Mouse (Mus musculus) bone marrow, adult 2 months (tissue): ENCODE measurements around the gene Dner.

Source experiments
- CTCF ChIP-seq: fragments of 200-500 bp; IDR thresholded peaks from 2 replicates; pipeline ENCODE4 v1.5.1; 2011; ENCODE audit warnings: low read length, control low read depth; ENCODE audit not compliant: control insufficient read depth, insufficient read depth
- POLR2A ChIP-seq: fragments of 200-500 bp; IDR thresholded peaks from 2 replicates; pipeline ENCODE4 v1.6.1; 2011; ENCODE audit warnings: low read depth, mild to moderate bottlenecking, control low read depth, low read length, borderline replicate concordance; ENCODE audit not compliant: control insufficient read depth

GRCm38 (mm10) chr1:84418511-84418910 lies 277.5 kb downstream of the Dner start:
- TF ChIP-seq CTCF (no peak), POLR2A (no peak)
